Mouse (Mus musculus): ENCODE measurements around the gene Arhgef2.

DNA sequence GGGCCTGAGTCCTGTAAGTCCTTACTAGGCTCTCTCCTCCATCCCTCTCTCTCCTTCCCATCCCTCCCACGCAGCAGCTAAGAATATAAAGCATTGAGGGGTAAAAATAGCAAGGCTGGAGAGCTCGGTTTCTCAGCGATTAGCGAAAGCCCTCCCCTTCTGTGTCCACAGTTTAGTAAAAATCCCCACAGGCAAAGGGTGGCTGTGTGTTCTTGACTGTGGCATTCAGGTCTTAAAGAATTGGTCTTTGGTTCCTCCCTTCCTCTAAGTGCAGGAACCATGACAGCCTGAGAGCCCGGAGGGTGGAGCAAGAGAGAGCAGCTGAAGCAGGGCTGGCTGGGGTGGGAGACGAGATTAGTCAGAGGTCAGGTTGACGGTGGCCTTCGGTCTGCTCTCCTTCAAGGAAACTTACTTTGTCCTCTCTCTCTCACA is 30.8 kb downstream of the Arhgef2 start:
- TF ChIP-seq CTCF (IDR thresholded peaks at IDR 0.05; ENCODE audit: borderline replicate concordance, insufficient read depth, low read length), result no peak
- no peak for TF ChIP-seq POLR2A (IDR thresholded peaks at IDR 0.05; ENCODE audit: low read depth, low read length)

Data from embryonic fibroblast, embryonic 13.5 days (primary cell).